Mouse (Mus musculus): ENCODE measurements around the gene Cyp2d9. TPM values are rescaled to one million over a fixed set of nuclear protein-coding genes. Genes with fewer than 3 reads are reported as not detected.

Cyp2d9 gene
- polyA plus RNA-seq (2012) = not detected in 2 replicates

DNA sequence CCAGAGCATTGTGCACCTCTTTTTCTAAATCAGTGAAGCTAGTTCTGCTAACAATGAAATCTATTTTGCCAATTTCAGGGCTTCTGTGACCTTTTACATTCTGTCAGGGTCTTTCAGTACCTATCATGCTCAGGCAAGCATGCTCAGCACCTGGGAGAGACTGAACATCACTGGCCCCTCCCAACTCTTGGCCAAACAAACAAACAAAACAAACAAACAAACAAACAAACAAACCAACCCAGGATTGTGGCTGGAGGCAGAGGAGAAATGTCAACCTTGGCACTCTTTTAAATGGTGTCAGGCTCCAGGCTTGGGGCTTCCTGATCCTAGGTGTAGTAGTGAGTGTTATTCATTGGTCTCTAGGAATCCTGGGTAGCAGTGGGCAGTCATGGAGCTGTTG lies at the start of gene Cyp2d9:
Gene Cyp2d9 (plus strand): TSS at position 301 of the 400 bp plus-strand sequence.

DNA sequence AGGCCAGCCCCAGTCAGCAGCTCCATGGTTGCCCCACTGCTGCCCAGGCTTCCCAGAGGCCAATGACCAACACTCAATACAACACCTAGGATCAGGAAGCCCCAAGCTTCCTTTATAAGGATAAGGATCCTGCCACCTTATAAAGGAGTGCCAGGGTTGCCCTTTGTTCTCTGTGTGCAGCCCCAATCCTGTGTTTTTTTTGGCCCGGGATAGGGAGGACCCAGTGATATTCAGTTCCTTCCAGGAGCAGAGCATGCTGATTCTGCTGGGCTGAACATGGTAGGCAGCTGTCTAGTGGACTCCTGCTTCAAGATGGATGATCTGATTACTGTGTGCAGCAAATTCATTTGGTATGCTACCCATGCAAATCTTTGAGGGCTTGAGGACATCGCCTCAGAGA lies 39.3 kb upstream of the Cyp2d9 start, which contains the start of gene Cyp2d11:
Gene Cyp2d11 (minus strand): TSS at position 101 of the 400 bp plus-strand sequence.

DNA sequence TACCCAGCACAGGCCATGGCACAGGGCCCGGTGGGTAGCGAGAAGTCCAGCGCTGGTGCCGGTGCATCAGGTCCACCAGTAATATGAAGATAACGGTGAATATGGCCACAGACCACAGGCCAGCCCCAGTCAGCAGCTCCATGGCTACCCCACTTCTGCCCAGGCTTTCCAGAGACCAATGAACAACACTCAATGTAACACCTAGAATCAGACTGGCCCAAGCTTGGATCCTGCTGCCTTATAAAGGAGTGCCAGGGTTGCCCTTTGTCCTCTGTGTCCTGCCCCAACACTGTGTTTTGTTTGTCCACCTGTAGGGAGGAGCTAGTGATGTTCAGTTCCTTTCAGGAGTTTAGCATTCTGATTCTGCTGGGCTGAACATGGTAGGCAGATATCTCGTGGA lies 26.3 kb upstream of the Cyp2d9 start, which contains the start of gene Cyp2d10:
Gene Cyp2d10 (minus strand): TSS at position 215 of the 400 bp plus-strand sequence.

Other genes with a start within 250 kb of the Cyp2d9 start
- 4.9 and 16.3 TPM in 2 replicates for gene Shisa8, start 220.6 kb upstream of the Cyp2d9 start, polyA plus RNA-seq (2012)
- 10.6 and 13.7 TPM in 2 replicates for gene Tnfrsf13c, start 209.1 kb upstream of the Cyp2d9 start, polyA plus RNA-seq (2012)
- 93.2 and 113 TPM in 2 replicates for gene Cenpm, start 188.7 kb upstream of the Cyp2d9 start, polyA plus RNA-seq (2012)
- gene 1500009C09Rik, start 181.0 kb upstream of the Cyp2d9 start, polyA plus RNA-seq (2012) = not detected in 2 replicates
- 0.25 and 0.28 TPM in 2 replicates for gene Sept3, start 158.5 kb upstream of the Cyp2d9 start, polyA plus RNA-seq (2012)
- gene Wbp2nl, start 134.5 kb upstream of the Cyp2d9 start, polyA plus RNA-seq (2012) = 0.07 TPM in 1 of 2 replicates, not detected in the other
- 216 and 233 TPM in 2 replicates for gene Naga, start 94.5 kb upstream of the Cyp2d9 start, polyA plus RNA-seq (2012)
- 2.9 and 3.3 TPM in 2 replicates for gene Pheta2, start 94.5 kb upstream of the Cyp2d9 start, polyA plus RNA-seq (2012)
- 126 and 146 TPM in 2 replicates for gene Smdt1, start 94.5 kb upstream of the Cyp2d9 start, polyA plus RNA-seq (2012)
- 334 and 349 TPM in 2 replicates for gene Ndufa6, start 79.1 kb upstream of the Cyp2d9 start, polyA plus RNA-seq (2012)
- 0.16 and 0.25 TPM in 2 replicates for gene Cyp2d22, start 53.2 kb upstream of the Cyp2d9 start, polyA plus RNA-seq (2012)
- gene Cyp2d11, start 39.4 kb upstream of the Cyp2d9 start, polyA plus RNA-seq (2012) = not detected in 2 replicates
- gene Cyp2d10, start 26.2 kb upstream of the Cyp2d9 start, polyA plus RNA-seq (2012) = not detected in 2 replicates
- gene Cyp2d12, start 121.6 kb downstream of the Cyp2d9 start, polyA plus RNA-seq (2012) = not detected in 2 replicates
- gene Cyp2d34, start 187.5 kb downstream of the Cyp2d9 start, polyA plus RNA-seq (2012) = not detected in 2 replicates